Mouse (Mus musculus) liver, embryonic 14.5 days (tissue): ENCODE results near the gene Mical2. TPM values are rescaled to one million over a fixed set of nuclear protein-coding genes. Genes with fewer than 3 reads are reported as not detected.

Source experiments
- ATAC-seq: fragments of 200-750 bp; cut with Nextera tagmentation; 2 replicates; pipeline ENCODE4 v1.8.0; 2017; ENCODE audit warnings: moderate number of reproducible peaks, mild to moderate bottlenecking, moderate library complexity; ENCODE audit not compliant: insufficient read depth
- DNase-seq, 3 experiments: peaks; one replicate each; pipeline ENCODE4 v3.0.0-alpha.2; 2012 to 2013; ENCODE audit warnings: low read depth in 3 of 3, low spot score in 3 of 3
- H3K27ac ChIP-seq: fragments of 300-500 bp; sonication (generic); 2 replicates; pipeline ENCODE4 v1.5.1; 2014; ENCODE audit warnings: moderate library complexity, mild to moderate bottlenecking, control low read depth, inconsistent platforms
- H3K27me3 ChIP-seq: fragments of 300-500 bp; sonication (generic); 2 replicates; pipeline ENCODE4 v1.6.1; 2014; ENCODE audit warnings: mild to moderate bottlenecking, low read length, moderate library complexity; ENCODE audit not compliant: control insufficient read depth, insufficient read depth
- H3K36me3 ChIP-seq: fragments of 300-500 bp; sonication (generic); replicated peaks from 2 replicates; pipeline ENCODE4 v1.6.1; 2014; ENCODE audit warnings: low read depth; ENCODE audit not compliant: control insufficient read depth, insufficient read depth
- H3K4me1 ChIP-seq, 2 experiments: fragments of 200-500 bp in 1 of 2; fragments of 300-500 bp in 1 of 2; sonication (generic) in 1 of 2; replicated peaks; 2 replicates each; pipeline ENCODE4 v1.6.1; 2012 to 2014; ENCODE audit warnings: antibody characterized with exemption in 1 of 2, inconsistent platforms in 1 of 2, low read length in 1 of 2; ENCODE audit not compliant: control insufficient read depth in 2 of 2, insufficient read depth in 2 of 2
- H3K4me2 ChIP-seq: fragments of 300-500 bp; sonication (generic); 2 replicates; pipeline ENCODE4 v1.6.1; 2014; ENCODE audit warnings: low read depth, mild to moderate bottlenecking, control low read depth, moderate library complexity
- H3K4me3 ChIP-seq, 2 experiments: fragments of 200-500 bp in 1 of 2; fragments of 300-500 bp in 1 of 2; sonication (generic) in 1 of 2; 2 replicates each; pipeline ENCODE4 v1.5.1; 2012 to 2014; ENCODE audit warnings: low read depth in 2 of 2, low read length in 2 of 2, mild to moderate bottlenecking in 2 of 2, control low read depth in 1 of 2, inconsistent platforms in 1 of 2, moderate library complexity in 1 of 2; ENCODE audit not compliant: insufficient read depth in 1 of 2
- H3K9ac ChIP-seq: fragments of 300-500 bp; sonication (generic); replicated peaks from 2 replicates; pipeline ENCODE4 v1.6.1; 2014; ENCODE audit warnings: mild to moderate bottlenecking, control low read depth, moderate library complexity
- H3K9me3 ChIP-seq: fragments of 300-500 bp; sonication (generic); 2 replicates; pipeline ENCODE4 v1.6.1; 2016; ENCODE audit warnings: low read length, mixed read lengths; ENCODE audit not compliant: control insufficient read depth
- CTCF ChIP-seq: IDR thresholded peaks from 2 replicates; pipeline ENCODE4 v1.5.1; 2016; ENCODE audit warnings: antibody characterized with exemption, low read depth, control low read depth
- EP300 ChIP-seq: IDR thresholded peaks from 2 replicates; pipeline ENCODE4 v1.6.1; 2016; ENCODE audit warnings: antibody characterized with exemption, low read depth
- WGBS: fragments of 180-500 bp; shearing (Covaris S2); extraction: QIAGEN DNeasy Blood & Tissue Kit; methylation state at CpG from one replicate; pipeline ENCODE4 v1.1.7; 2014; ENCODE audit not compliant: insufficient replicate concordance; 5-methylcytosine and 5-hydroxymethylcytosine counted together
- polyA plus RNA-seq, 2 experiments: library from polyadenylated mRNA; depleted of rRNA in 1 of 2; stranded (reverse) in 1 of 2; unstranded in 1 of 2; fragments of >200 nt; fragmentation: Nextera tagmentation in 1 of 2; extraction: Ambion mirVana in 1 of 2; gene quantifications; 2 replicates each; pipeline versions ENCODE4 v1.2.1 to v1.2.3; 2012 to 2014

Mical2 gene
- polyA plus RNA-seq, 2 experiments = 1.2 to 1.4 TPM

- Histone ChIP-seq H3K27me3 (no peaks in the 10 kb centered on the region), H3K4me1 (no peaks in the 10 kb centered on the region), H3K27ac (no peak overlapping the region), H3K4me2 (no peak overlapping the region), H3K9ac (no peak overlapping the region), H3K9me3 (no peaks in the 10 kb centered on the region), H3K36me3 (no peaks in the 10 kb centered on the region), H3K4me3 (no peak overlapping the region)
- 70% methylated on average over 5 of the region's 5 CpGs for WGBS
- no peak for ATAC-seq
- DNase-seq = no peak
- TF ChIP-seq EP300 = no peak
- TF ChIP-seq CTCF = no peak
These were observed 87.6 kb downstream of the Mical2 start for GRCm38 (mm10) chr7:112313211-112313610.

DNA sequence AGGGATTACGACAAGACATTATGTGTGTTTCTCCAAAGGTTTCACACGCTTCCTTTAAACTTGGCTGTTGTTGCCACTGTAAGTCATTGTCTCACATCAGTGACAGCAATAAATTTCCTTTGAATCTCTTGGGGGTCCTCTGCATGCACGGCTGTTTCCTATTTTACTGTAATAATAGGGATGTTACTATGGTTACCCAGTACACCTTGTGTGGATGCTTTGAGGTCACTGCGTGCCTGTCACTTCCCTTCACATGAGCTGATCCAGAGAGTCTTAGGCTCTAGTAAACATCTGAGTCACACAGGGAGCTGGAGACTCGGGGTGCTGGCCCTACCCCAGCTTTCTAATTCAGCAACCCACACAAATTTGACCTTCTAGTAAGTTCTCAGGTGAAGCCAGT lies 88.0 kb downstream of the Mical2 start:
- H3K9me3 ChIP-seq = no peaks in the 10 kb centered on the region
- H3K4me2 ChIP-seq = no peak overlapping the region
- no peaks in the 10 kb centered on the region for H3K27me3 ChIP-seq
- no peak for ATAC-seq
- no peak overlapping the region for H3K9ac ChIP-seq
- no peak overlapping the region for H3K27ac ChIP-seq
- H3K4me3 ChIP-seq = no peak overlapping the region
- no peaks in the 10 kb centered on the region for H3K36me3 ChIP-seq
- DNase-seq = no peak
- 58% methylated on average over 5 of the region's 5 CpGs for WGBS
- TF ChIP-seq EP300 (no peak), CTCF (no peak)
- H3K4me1 ChIP-seq = no peaks in the 10 kb centered on the region

DNA sequence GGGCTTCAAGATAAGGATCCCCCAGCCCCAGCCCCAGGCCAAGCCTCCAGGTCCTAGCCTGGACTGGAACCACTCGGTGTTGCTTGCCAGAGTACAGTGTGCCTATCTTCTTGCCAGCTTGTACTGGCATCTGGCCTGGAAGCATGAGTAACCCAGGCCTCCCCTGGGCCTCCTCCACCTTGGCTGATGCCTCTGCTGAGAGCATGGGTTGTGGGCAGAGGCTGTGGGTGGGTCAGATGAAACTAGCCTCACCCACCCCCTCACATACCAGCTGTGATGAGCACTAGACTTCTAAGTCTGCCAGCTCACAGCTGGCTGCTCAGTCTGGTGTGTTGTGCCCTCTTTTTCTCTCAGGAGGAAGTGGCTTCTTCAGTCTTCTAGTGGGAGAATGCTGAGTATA lies 90.6 kb downstream of the Mical2 start:
- ATAC-seq = no peak
- WGBS = 60% methylated on average over 1 of the region's 1 CpGs
- H3K4me1 ChIP-seq = no peaks in the 10 kb centered on the region

DNA sequence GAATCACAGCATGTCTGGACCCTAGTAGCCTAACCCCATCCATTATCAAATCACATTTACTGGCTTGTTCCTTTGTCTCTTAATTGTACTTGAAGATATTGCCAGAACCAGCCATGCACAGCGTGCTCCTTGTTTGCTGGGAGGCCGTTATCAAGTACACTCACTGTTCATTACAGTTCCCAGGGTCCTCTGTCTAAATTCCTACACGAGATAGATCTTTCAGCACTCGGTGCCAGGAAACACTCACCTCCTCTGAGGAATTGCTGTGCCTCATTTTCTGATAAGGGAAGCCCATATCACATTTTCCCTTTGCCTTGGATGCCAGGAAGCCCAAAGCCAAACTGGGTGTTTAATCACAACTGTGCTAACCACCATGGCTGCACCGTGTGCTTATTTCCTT lies 91.8 kb downstream of the Mical2 start:
- Histone ChIP-seq H3K27ac (no peak overlapping the region), H3K4me1 (no peaks in the 10 kb centered on the region), H3K27me3 (no peaks in the 10 kb centered on the region), H3K4me2 (no peak overlapping the region), H3K4me3 (no peak overlapping the region), H3K36me3 (no peaks in the 10 kb centered on the region), H3K9me3 (no peaks in the 10 kb centered on the region), H3K9ac (no peak overlapping the region)
- no peak for DNase-seq
- no peak for ATAC-seq
- WGBS = 44% methylated on average over 5 of the region's 5 CpGs
- no peak for TF ChIP-seq EP300
- TF ChIP-seq CTCF = no peak

More for the DNA sequence above, 90.6 kb downstream of the Mical2 start:
- no peak overlapping the region for H3K4me3 ChIP-seq
- no peak overlapping the region for H3K27ac ChIP-seq
- H3K4me2 ChIP-seq = no peak overlapping the region
- H3K9me3 ChIP-seq = no peaks in the 10 kb centered on the region
- H3K36me3 ChIP-seq = no peaks in the 10 kb centered on the region
- no peak for DNase-seq
- TF ChIP-seq CTCF (no peak), EP300 (no peak)
- H3K9ac ChIP-seq = no peak overlapping the region
- H3K27me3 ChIP-seq = no peaks in the 10 kb centered on the region

DNA sequence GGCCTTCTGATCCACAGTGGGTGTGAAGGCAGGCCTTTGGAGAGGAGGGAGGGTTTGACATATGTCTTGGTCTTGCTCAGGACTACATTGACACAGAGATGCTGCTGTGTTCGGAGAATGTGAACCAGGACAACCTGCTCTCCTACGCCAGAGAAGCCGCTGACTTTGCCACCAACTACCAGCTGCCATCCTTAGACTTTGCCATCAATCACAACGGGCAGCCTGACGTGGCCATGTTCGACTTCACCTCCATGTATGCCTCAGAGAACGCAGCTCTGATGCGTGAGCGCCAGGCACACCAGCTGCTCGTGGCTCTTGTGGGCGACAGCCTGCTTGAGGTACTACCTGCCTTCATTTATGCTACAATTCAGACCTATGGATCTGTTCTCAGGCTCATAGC lies 92.7 kb downstream of the Mical2 start:
- TF ChIP-seq EP300 = no peak
- TF ChIP-seq CTCF = no peak
- ATAC-seq = no peak
- Histone ChIP-seq H3K4me2 (no peak overlapping the region), H3K36me3 (no peaks in the 10 kb centered on the region), H3K9ac (no peak overlapping the region), H3K27ac (no peak overlapping the region), H3K27me3 (no peaks in the 10 kb centered on the region), H3K9me3 (no peaks in the 10 kb centered on the region), H3K4me3 (no peak overlapping the region), H3K4me1 (no peaks in the 10 kb centered on the region)
- DNase-seq = no peak
- WGBS = 70% methylated on average over 11 of the region's 11 CpGs
